Mouse (Mus musculus) brain, embryonic 14.5 days (tissue): ENCODE data around the gene Tet2. TPM values are rescaled to one million over a fixed set of nuclear protein-coding genes. Genes with fewer than 3 reads are reported as not detected.
A peak's percentile ranks its signal among the peaks of the same experiment; 100 is the strongest.
"Not testable (repeated sequence)": the region's sequence is repeated elsewhere in the genome, so short reads cannot be mapped to it uniquely, and the experiment has no call there.

Experiments
- DNase-seq: peaks from one replicate; pipeline ENCODE4 v3.0.0-alpha.2; 2011; ENCODE audit warnings: low read depth
- CTCF ChIP-seq: fragments of 200-500 bp; IDR thresholded peaks from 2 replicates; pipeline ENCODE4 v1.5.1; 2012; ENCODE audit warnings: inconsistent platforms, mild to moderate bottlenecking, moderate library complexity, borderline replicate concordance; ENCODE audit not compliant: insufficient read depth, insufficient read length; ENCODE audit errors: extremely low read depth
- POLR2A ChIP-seq: fragments of 200-500 bp; IDR thresholded peaks from 2 replicates; pipeline ENCODE4 v1.6.1; 2012; ENCODE audit warnings: mild to moderate bottlenecking, inconsistent platforms, borderline replicate concordance; ENCODE audit not compliant: poor library complexity, insufficient read depth, insufficient read length, severe bottlenecking; ENCODE audit errors: extremely low read depth
- polyA plus RNA-seq: library from polyadenylated mRNA; depleted of rRNA; stranded (reverse); fragments of >200 nt; gene quantifications from 2 replicates; pipeline ENCODE4 v1.2.3, GENCODE M21; 2012; rRNA removed

Gene Tet2
- 16.8 and 31.7 TPM in 2 replicates for polyA plus RNA-seq

DNA sequence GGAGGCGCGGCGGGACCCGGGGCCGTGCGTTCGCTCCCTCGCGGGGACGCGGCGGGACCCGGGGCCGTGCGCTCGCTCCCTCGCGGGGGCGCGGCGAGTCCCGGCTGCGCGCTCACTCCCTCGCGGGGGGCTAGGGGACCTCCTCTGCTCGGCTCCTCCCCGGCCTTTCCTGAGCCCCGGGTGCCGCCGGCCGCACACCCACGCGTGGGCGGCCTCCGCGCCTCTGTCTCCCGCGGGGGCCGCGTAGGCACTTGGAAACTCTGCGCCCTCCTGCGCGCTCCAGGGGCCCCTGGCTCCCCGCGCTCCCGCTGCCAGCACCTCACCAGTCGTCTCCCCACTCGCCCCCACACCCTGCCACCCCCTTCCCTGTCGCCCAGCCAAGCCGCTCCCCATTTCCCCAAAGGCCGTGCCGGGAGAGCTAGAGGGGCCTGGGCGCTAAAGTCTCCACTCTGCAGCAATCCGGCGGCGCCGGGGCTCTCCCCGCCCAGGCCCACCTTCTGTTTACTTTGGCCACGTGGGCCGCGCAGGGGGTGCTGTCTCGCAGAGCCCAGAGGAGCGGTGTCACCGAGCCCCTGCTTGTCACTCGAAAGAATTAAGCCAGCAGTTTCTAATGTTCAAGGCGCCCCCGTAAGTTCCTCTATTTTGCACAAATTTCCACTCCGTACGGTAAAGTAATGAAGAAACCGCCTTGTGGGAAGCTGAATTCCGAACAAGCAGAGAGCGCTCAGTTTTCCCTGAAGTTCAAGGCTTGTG lies at the start of gene Tet2:
Gene Tet2, minus strand, starts transcription at position 589 of the 753 bp plus-strand sequence.
- DNase-seq = peak; percentile 76
- TF ChIP-seq POLR2A (no peak), CTCF (no peak)

DNA sequence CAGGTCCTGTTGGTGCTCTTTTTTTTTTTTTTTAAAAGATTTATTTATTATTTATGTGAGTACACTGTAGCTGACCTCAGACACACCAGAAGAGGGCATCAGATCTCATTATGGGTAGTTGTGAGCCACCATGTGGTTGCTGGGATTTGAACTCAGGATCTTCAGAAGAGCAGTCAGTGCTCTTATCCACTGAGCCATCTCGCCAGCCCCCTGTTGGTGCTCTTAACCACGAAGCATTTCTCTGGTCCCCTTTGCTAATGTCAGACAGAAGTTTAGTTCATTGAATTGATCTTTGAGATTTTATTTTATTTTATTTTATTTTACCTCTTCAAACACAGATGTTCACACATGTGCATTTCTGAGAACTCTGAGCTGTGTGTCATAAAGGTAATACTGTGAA lies 48.1 kb upstream of the Tet2 start:
- not testable (repeated sequence) for DNase-seq

DNA sequence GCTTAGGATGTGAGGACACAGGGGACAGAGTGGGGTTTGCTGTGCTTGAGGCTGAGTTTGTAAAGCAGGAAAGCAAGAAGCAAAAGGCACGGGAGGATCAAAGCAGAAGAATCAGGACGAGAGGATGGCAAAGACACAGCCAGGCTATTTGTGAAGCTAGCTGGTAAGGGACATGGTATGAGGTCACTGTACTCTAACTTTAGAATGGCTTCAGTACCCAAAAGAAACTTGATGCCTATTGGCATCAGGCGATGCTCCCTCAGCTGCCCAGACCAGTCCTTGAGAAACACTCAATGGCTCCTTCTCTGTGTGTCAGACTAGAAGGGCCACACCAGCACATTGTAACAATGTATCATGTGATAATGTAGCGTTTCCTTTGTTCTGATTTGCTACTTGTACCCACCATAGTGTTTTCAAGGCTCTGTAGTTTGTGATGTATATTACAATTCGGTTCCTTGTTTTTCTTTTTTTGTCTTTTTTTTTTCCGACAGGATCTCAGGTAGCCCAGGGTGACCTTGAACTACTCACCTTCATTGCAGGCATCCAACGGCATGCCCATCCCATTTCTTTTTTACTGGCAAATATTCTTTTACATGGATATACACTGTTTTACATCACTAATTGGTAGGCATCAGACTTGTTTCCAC lies 45.7 kb upstream of the Tet2 start:
- TF ChIP-seq POLR2A (no peak), CTCF (no peak)

DNA sequence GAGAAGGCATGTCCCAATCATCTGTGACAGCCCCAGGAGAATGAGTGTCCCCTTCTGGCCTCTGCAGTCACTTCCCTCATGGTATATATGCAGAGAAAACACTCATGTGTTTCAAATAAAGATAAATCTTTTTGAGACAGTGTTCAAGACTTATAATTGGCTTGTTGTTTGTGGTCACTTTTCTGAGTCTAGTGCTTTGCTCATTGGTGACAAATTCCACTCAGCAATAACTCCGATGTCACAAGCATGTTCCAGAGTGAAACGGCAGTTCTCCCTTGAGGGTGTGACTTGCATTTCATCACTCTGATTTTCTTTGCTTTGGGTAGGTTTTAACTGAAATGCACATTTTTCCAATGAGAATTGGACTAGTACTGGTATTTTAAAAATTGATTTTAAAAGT lies 40.1 kb upstream of the Tet2 start:
- no peak for DNase-seq
- TF ChIP-seq POLR2A = no peak
- TF ChIP-seq CTCF = no peak

More for the DNA sequence above, 45.7 kb upstream of the Tet2 start:
- DNase-seq = no peak

DNA sequence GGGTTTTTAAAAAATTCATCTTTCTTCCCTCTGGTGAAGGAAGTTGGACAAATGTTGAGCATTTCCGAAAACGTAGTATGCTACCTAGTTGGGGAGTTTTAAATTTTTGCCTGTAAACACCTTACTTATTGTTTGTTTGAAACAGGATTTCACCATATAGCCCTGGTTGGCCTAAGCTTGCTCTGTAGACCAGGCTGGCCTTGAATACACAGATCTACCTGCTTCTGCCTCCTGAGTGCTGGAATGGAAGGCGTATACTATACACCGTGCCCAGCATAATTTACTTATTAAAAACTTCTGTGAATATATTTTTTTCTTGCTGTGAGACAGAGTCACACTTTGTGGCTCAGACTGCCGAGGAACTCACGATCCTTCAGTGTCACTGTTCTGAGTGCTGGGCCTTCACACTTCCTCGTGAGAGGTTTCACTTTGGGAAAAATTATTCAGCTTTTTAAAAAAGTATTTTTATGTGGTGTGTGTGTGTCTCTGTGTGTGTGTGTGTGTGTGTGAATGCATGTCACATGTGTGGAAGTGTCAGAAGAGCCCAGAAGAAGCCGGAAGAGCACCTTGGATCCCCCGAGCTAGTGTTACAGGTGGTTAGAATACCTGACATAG lies 38.6 kb upstream of the Tet2 start:
- TF ChIP-seq POLR2A (no peak), CTCF (no peak)
- DNase-seq = no peak

DNA sequence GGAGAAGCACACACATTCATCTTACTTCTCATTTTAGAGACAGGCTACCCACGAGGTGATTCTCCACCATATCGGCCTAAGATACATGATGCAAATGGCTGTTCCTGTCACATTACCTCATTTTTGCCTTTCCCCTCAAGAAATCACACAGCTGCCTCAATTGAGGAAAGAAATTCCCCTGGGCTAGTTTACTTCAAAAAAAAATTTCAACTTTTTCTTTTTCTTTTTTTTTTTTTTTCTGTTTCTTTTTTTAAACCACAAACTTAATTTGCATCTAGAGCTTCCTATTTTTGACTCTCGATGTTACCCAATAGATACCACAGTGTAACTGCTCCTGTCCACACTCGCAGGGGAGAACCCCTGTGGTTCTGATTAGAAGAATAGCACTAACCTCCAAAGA lies 38.0 kb upstream of the Tet2 start:
- no peak for DNase-seq
- TF ChIP-seq CTCF = no peak
- TF ChIP-seq POLR2A = no peak

DNA sequence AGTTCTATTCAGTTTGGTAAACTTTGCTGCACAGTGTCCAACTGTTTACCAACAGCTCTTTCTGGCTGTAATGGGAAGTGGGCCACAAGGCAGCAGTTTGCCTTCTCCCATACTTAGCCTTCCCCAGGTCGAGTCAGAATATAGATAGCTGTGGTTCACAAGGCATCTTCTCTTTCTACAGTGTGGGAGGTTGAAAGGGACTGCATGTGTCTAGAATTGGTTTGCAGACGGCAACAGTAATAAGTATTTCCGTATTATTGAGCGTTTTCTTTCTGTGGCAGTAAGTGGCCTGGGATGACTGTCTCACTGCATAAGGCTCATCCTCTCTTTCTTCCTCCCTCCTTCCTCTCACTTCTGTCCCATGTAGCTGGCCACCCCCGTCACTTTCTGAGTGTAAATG lies 37.2 kb upstream of the Tet2 start:
- TF ChIP-seq POLR2A (no peak), CTCF (no peak)
- no peak for DNase-seq

DNA sequence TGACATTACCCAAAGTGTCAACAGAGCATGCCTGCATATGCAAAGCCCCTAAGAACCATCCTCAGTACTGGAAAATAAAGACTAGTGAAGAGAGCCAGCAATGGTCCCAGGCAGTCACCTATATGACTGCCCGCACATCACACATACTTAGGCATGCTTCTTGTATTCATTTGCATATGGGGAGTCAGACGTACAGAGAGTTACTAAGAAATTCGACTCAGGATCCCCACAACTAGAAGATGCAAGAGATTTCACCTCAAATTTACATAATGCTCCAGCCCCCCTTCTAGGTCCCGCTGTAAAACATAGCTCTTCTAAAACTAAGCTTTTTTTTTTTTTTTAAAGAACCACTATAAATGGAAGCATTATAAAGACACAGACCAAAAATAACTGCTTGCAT lies 36.6 kb upstream of the Tet2 start:
- no peak for TF ChIP-seq CTCF
- no peak for TF ChIP-seq POLR2A
- DNase-seq = no peak

DNA sequence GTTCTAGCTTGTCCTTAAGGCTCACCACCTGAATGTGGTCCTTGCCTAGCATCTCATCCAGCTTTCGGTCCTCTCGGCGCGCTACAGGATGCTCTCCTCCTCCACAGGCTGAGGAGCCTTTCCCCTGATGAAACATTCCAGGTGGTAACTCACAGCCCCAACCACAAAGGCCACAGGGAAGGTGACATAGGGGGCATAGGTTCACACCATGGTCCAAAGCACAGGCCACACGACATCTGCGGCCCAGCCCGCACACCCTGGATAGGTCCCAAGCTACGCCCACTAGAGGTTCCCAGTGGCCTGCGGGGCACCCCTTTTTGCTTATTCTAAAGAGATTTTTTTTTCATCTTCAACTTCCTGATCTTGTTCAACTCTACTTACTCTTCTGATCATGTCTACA lies 34.7 kb upstream of the Tet2 start:
- TF ChIP-seq CTCF (no peak), POLR2A (no peak)
- DNase-seq = no peak

DNA sequence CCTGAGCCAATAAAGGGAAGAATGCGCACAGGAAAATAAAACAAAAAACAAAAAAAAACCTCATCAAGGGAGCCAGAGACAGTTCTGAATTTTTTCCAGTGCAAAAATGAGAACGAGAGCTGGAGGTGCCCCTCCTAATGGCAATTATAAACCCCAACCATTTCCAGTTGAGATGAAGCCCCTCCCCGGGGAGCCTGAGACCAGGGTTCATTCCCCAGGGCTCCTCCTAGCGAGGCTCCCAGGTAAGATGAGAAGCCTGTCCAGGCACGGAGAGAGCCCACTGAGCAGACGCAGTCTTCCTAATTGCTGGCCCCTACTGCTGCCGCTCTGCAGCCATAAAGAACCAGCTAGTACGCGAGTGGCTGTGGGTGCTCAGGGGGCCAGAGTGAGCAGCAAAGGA lies 34.2 kb upstream of the Tet2 start:
- TF ChIP-seq POLR2A = no peak
- TF ChIP-seq CTCF = no peak
- no peak for DNase-seq

DNA sequence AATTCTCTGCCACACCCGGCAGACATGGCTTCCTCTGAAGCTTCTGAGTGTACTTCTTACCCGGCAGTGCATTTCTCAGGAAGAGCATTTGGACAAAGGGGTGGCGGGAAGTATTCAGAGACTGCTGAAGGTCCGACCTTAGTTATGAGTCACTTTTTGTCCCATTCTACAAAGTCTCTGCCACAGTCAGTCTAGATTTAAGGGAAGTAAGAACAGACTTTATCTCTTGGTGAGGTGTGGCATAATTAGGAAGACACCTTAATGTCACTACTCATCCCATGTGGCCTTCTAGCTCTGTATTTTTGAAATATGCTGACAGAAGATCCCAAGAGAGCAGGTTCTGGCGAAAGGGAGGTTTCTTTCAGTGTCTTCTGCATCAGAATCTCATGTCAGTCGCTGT lies 30.0 kb upstream of the Tet2 start:
- TF ChIP-seq CTCF = no peak
- TF ChIP-seq POLR2A = no peak
- no peak for DNase-seq

DNA sequence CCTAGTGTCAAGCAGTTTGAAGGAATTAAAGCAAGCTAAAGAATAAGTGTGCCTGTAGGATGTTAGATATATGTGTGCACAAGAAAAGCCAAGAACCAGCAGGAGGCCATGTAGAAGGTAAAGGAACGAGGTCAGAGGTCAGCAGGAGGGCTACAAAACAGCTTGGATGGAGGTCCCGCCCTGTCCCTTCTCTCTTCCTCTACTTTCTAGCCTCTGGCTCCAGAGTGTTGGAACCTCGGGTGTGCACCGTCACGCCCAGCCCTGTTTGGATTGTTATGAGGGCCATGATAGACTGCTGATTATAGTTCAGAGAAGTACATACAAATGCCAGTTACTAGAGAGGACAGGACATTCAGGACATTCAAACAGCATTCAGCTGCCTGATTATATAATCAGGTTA lies 27.0 kb upstream of the Tet2 start:
- no peak for DNase-seq
- no peak for TF ChIP-seq POLR2A
- TF ChIP-seq CTCF = no peak
